Mouse (Mus musculus): ENCODE measurements around the gene Syne2. TPM values are rescaled to one million over a fixed set of nuclear protein-coding genes. Genes with fewer than 3 reads are reported as not detected.

Syne2 gene
- polyA plus RNA-seq, 1 experiment, result 9.8 TPM

DNA sequence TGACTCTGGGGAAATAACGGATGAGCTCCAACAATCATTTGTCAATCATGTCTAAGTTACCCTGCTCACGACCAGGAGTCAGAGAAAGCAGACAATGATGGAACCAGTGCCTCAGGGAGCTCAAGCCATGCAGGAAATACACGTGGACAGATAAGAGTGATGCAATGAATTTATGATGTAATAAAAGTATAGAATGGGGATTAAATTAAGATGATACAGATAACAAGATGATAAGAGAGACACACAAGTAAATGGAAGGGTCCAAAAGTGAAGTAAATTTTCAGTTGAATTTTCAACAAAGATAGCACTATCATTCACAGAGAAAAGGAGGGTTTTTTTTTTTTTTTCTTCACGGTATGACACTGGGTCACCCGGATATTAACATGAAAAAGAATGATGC, 231.4 kb downstream of the Syne2 start:
- TF ChIP-seq POLR2A (IDR thresholded peaks at IDR 0.05; ENCODE audit: borderline replicate concordance, low read depth, low read length) (no peak), CTCF (IDR thresholded peaks at IDR 0.05; ENCODE audit: low read depth, low read length) (no peak)
- Histone ChIP-seq H3K4me3 (ENCODE audit: insufficient read depth, low read length) (no peak overlapping the region), H3K4me1 (ENCODE audit: control insufficient read depth, insufficient read depth, low read length) (0 out of 2 replicates have a peak, but pooled peaks cover 2% of the 10 kb centered on the region), H3K27ac (ENCODE audit: insufficient read depth, low read depth, low read length) (no peak overlapping the region)

DNA sequence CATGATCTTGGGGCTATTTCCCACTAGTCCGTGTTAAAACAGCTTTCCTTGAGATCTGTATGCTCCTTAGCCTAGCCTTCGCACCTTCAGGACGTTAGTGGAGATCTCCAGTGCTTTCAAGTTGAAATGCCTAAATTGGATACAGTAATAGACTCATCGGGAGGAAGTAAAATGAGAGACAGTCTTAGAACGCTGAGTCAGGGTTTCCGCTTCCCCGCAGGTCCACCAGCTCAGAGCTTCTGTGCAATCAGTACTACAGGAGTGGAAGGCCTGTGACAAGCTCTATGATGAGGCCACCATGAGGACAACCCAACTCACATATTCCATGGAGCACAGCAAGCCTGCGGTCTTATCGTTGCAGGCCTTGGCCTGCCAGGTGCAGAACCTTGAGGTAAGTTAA, 233.9 kb downstream of the Syne2 start:
- no peak for TF ChIP-seq POLR2A (IDR thresholded peaks at IDR 0.05; ENCODE audit: borderline replicate concordance, low read depth, low read length)
- no peak for TF ChIP-seq CTCF (IDR thresholded peaks at IDR 0.05; ENCODE audit: low read depth, low read length)
- Histone ChIP-seq H3K27ac (ENCODE audit: insufficient read depth, low read depth, low read length) (no peak overlapping the region), H3K4me3 (ENCODE audit: insufficient read depth, low read length) (no peak overlapping the region), H3K4me1 (ENCODE audit: control insufficient read depth, insufficient read depth, low read length) (0 out of 2 replicates have a peak, but pooled peaks cover 2% of the 10 kb centered on the region)

DNA sequence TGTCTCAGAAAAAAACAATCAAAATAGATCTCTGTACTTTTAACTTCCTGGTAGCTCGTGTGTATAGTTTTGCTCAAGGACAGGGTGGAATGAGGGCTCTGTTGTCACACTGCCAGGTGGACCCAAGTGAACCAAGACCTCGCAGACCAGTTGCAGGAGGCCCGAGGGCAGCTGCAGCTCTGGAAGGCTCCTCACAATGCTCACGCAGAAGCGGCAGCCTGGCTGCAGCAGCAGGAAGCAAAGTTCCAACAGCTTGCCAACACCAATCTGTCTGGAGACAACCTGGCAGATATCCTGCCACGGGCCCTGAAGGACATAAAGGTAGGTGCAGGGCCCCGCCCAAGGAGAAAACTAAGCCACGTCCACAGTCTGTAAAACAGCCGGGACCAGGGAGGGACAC, 236.7 kb downstream of the Syne2 start:
- TF ChIP-seq CTCF (IDR thresholded peaks at IDR 0.05; ENCODE audit: low read depth, low read length), result no peak
- TF ChIP-seq POLR2A (IDR thresholded peaks at IDR 0.05; ENCODE audit: borderline replicate concordance, low read depth, low read length), result no peak
- no peak overlapping the region for H3K27ac ChIP-seq (ENCODE audit: insufficient read depth, low read depth, low read length)

DNA sequence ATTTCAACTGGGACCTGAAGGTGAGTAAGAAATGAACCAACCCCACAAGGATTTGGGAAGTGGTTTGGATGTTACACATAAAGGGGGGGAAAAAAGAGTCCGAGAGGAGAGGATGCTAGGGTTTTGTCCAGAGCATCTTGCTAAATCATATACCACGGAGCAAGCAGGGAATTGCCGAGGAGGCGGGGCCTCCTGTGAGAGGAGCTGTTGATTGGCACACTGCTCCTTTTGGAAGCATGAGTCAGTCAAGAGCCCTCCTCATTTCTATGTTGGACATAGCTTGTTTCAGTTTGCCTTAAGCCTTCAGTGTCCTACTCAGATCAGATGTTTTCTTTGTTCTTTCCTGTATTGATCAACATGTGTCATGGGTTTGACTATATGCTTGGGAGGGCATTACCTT, 245.1 kb downstream of the Syne2 start:
- Histone ChIP-seq H3K4me1 (ENCODE audit: control insufficient read depth, insufficient read depth, low read length) (no peaks in the 10 kb centered on the region), H3K27ac (ENCODE audit: insufficient read depth, low read depth, low read length) (no peak overlapping the region), H3K4me3 (ENCODE audit: insufficient read depth, low read length) (no peak overlapping the region)
- TF ChIP-seq POLR2A (IDR thresholded peaks at IDR 0.05; ENCODE audit: borderline replicate concordance, low read depth, low read length) (no peak), CTCF (IDR thresholded peaks at IDR 0.05; ENCODE audit: low read depth, low read length) (no peak)

More for the DNA sequence above, 236.7 kb downstream of the Syne2 start:
- no peak overlapping the region for H3K4me3 ChIP-seq (ENCODE audit: insufficient read depth, low read length)
- H3K4me1 ChIP-seq (ENCODE audit: control insufficient read depth, insufficient read depth, low read length), result 0 out of 2 replicates have a peak, but pooled peaks cover 2% of the 10 kb centered on the region

- no peaks in the 10 kb centered on the region for H3K4me1 ChIP-seq (ENCODE audit: control insufficient read depth, insufficient read depth, low read length)
- no peak overlapping the region for H3K4me3 ChIP-seq (ENCODE audit: insufficient read depth, low read length)
- TF ChIP-seq POLR2A (IDR thresholded peaks at IDR 0.05; ENCODE audit: borderline replicate concordance, low read depth, low read length) (no peak), CTCF (IDR thresholded peaks at IDR 0.05; ENCODE audit: low read depth, low read length) (no peak)
- no peak overlapping the region for H3K27ac ChIP-seq (ENCODE audit: insufficient read depth, low read depth, low read length)
Observed at GRCm38 (mm10) chr12:76070386-76070785, 252.5 kb downstream of the Syne2 start.

- no peak overlapping the region for H3K4me3 ChIP-seq (ENCODE audit: insufficient read depth, low read length)
- no peak for TF ChIP-seq POLR2A (IDR thresholded peaks at IDR 0.05; ENCODE audit: borderline replicate concordance, low read depth, low read length)
- TF ChIP-seq CTCF (IDR thresholded peaks at IDR 0.05; ENCODE audit: low read depth, low read length), result no peak
- no peaks in the 10 kb centered on the region for H3K4me1 ChIP-seq (ENCODE audit: control insufficient read depth, insufficient read depth, low read length)
- H3K27ac ChIP-seq (ENCODE audit: insufficient read depth, low read depth, low read length), result no peak overlapping the region
Observed at GRCm38 (mm10) chr12:76071935-76072849, 254.3 kb downstream of the Syne2 start.

DNA sequence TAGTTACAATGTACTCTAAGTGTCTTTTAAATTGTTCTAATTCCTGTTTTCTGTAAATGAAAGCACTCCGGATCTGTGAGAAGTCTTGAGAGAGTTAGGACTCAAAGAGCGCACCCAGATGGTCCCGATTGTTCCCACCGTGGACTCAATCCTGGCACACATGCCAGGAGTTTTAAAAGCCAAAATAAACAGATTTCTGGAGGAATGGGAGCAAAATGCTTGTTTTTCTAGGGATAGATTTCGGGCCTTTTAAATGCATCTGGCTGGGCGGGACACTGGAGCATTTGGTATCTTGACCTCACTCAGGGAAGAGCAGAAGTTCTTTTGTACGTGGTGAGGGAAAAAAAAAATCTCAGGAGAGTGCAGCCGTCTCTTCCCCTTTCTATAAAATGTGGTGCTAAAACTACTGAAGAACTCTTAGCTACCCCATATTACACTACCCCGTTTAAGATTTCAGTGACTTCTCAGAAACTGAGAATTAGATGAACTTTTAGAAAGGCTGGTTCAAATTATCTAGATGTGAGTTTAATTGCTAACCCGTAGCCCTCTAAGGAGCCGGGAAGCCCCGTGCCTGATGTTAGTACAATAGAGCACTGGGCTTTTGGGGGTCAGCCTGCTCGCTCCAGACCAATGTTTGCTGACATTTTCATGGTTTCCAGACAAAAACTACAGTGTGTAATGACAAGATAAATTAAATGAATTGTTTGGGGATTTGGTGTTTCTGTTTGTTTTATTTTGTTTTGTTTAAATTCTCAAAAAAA, 255.3 kb downstream of the Syne2 start:
- Histone ChIP-seq H3K4me3 (ENCODE audit: insufficient read depth, low read length) (no peak overlapping the region), H3K4me1 (ENCODE audit: control insufficient read depth, insufficient read depth, low read length) (no peaks in the 10 kb centered on the region)
- TF ChIP-seq CTCF (IDR thresholded peaks at IDR 0.05; ENCODE audit: low read depth, low read length), result no peak
- no peak for TF ChIP-seq POLR2A (IDR thresholded peaks at IDR 0.05; ENCODE audit: borderline replicate concordance, low read depth, low read length)

GRCm38 (mm10) chr12:76073981-76074380, 256.0 kb downstream of the Syne2 start:
- TF ChIP-seq CTCF (IDR thresholded peaks at IDR 0.05; ENCODE audit: low read depth, low read length) (no peak), POLR2A (IDR thresholded peaks at IDR 0.05; ENCODE audit: borderline replicate concordance, low read depth, low read length) (no peak)
- no peaks in the 10 kb centered on the region for H3K4me1 ChIP-seq (ENCODE audit: control insufficient read depth, insufficient read depth, low read length)
- no peak overlapping the region for H3K4me3 ChIP-seq (ENCODE audit: insufficient read depth, low read length)
- no peak overlapping the region for H3K27ac ChIP-seq (ENCODE audit: insufficient read depth, low read depth, low read length)

More for the DNA sequence above, 255.3 kb downstream of the Syne2 start:
- no peak overlapping the region for H3K27ac ChIP-seq (ENCODE audit: insufficient read depth, low read depth, low read length)

DNA sequence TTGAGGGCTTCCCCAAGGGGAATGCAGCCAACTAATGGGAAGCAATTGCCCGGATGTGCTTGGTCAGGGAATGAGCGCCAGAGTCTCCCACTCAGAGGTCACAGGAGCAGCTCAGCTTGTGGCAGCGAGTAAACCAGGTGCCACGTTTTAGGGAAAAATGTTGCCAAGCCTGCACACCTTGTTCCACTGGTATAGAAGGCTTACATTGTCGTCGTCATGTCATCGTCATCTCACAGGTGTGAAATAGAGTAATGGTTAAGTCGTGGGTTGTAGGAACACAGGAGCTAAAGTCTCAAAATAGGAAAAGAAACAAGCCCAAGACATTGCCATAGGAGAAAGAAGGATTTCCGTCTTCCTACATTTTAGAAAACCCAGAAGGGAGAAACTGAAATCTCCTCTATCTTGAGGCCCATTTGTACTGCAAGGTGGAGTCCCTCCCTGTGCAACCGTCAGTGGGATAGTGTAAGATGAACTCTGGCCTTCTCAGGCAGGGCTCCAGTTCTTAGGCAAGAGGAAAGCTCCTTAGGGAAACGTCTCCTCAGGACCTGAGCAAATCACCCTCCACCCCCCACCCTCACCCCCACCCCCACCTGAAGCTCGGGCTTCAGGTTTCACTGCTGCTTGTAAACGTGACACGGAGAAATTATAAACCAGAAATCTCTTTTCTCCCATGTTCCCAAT, 263.1 kb downstream of the Syne2 start:
- TF ChIP-seq CTCF (IDR thresholded peaks at IDR 0.05; ENCODE audit: low read depth, low read length) (no peak), POLR2A (IDR thresholded peaks at IDR 0.05; ENCODE audit: borderline replicate concordance, low read depth, low read length) (no peak)
- Histone ChIP-seq H3K4me1 (ENCODE audit: control insufficient read depth, insufficient read depth, low read length) (no peaks in the 10 kb centered on the region), H3K4me3 (ENCODE audit: insufficient read depth, low read length) (no peak overlapping the region), H3K27ac (ENCODE audit: insufficient read depth, low read depth, low read length) (no peak overlapping the region)
